Mouse (Mus musculus) thymus, adult 18-20 months (tissue): ENCODE results near the gene Olfr1338.
"Not testable (repeated sequence)": the region's sequence is repeated elsewhere in the genome, so short reads cannot be mapped to it uniquely, and the experiment has no call there.

Experiments used
- DNase-seq, 2 experiments: peaks; one replicate each; pipeline ENCODE4 v3.0.0; 2022; ENCODE audit warnings: mixed read lengths in 2 of 2

Gene Olfr1338

DNA sequence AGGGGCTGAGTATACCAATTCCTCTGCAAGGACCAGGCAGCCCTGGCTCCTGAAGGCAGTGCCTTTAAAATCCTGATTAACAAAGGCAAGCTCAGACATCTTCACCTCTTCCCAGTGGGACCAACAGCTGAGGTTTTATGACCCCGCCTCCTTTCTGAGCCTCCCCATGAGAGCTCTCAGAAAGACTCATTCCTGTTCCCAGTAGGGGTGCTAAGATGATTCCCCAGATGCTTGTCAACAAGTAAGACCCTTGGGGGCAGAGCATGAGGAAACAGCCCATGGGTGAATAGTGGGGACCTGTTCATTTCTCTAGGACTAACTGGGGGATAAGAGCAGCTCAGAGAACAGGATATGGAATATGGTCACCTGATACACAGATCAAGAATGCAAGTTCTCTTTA is at the start of gene Olfr1338:
Gene Olfr1338 (minus strand): TSS at position 101 of the 400 bp plus-strand sequence.
- DNase-seq, result no peak

DNA sequence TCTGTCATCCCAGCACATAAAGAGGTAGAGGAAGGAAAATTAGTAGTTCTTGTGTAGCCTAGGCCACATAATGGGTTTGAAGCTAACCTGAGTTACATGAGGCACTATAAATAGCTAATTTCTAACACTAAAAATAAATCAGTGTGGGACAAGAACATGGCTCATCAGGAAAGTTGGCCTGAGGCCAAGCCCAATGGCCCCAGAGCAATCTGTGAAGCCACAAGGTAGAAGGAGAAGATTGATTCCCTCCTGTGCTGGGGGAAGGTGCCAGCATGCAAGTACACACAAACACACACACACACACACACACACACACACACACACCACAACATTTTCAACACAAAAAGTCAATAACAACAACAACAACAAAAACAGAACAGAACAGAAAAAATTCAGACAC is 34.3 kb upstream of the Olfr1338 start:
- not testable (repeated sequence) for DNase-seq

DNA sequence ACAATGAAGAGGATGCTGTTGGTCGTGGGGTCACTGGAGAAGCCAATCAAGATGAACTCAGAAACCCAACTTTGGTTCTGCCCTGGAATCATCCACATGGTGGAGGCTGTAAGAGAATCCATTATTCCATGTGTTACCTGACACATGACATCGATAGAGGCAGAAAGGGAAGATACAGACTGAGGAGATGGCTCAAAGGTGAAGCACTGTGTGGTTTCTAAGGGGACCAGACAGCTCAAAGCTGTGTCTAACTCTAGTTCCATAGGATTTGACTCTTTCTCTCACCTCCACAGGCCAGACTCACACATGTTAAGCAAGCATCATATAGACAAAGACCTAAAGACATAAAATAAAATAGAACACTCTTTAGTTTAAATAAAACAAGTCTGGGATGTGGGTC is 23.9 kb upstream of the Olfr1338 start, which contains the start of gene Olfr1337:
Gene Olfr1337 (minus strand): TSS at position 101 of the 400 bp plus-strand sequence.
- DNase-seq, result no peak

DNA sequence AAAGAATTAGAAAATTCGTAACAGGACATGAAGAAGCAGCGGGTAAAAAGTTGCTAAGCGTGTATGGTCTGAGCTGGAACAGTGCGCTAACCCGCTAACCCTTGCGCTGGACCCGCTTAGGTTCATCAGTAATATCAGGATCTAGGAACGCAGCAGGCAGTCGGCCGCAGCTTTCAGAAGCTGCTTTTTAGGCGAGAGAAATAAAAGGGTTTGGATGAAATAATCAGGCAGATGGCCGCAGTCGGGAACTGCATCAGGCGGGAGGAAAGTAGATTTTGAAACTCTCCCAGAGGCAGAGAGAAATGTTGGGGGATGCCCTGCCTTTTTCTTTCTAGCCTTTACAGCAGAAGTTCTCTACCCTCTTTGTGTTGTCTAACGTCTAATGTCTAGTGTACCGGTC is 16.7 kb downstream of the Olfr1338 start:
- DNase-seq, result no peak

DNA sequence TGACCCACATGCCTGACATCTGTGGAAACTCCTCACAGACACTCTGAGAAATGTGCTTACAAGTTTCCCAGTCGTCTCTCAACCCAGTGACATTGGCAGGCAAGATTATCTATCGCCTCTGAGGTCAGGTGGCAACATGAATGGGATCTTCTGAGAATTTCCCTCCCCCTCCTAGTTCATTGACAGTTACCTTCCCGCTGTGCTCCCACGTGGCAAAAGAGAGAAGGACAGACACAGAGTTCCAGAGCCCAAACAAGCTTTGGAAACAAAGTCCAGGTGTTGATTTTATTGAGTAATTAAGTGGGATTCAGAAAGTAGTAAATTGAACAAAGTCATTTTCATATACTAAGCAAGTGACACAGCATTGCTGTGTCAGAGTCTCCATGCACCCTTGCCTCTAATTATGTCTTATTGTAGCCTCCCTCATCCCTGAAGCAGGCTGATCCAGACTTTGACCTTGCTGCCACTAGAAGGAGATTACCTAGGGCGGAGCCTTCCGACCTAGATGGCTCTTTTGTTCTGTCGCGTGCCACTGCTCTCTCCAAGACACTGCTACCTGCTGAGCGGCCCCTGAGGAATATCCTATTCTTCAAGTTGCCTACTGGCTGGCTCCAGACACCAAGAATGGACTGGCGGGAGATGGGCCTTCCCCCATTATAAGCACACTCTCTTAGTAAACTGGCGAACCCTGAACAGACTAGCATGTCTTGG is 17.4 kb downstream of the Olfr1338 start:
- DNase-seq, result no peak

DNA sequence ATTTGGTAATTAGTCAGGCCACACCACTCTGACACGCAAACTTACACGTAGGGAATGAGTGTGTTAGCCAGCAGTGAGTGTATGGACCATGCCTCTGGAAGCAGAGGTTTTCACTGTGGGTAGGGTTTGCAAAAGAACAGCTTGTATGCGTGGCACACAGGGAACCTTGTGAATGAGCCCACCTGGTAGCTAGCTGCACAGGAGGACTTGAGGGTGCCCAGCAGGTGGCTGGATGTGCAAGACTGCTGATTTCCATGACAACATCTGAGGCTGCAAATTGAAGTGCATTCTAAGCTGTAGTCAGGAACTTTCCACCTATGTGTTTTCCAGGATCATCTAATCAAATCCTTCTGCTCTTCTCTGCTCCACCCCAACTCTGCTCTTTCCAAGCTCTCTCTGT is 19.0 kb downstream of the Olfr1338 start:
- no peak for DNase-seq

DNA sequence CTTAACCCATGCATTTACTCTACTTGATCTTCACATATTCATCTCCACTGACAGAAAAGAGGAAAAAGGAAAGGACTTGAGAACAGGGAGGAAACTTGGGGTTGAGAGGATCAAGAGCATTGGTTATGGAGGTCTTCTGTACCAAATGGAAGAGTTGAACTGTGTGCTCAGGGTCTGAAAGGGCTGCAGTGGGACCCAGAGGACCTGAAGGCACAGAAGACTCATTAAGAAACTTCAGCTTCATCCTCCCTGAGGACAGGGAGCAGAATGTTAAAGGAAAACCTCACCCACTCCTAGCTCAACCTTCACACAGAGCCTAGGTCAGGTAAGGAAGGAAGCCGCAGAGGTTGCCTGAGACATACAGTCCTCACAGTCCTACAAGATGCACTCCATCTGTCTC is 26.7 kb downstream of the Olfr1338 start, which contains the start of gene Olfr1339:
Gene Olfr1339 (plus strand): TSS at position 301 of the 400 bp plus-strand sequence.
- no peak for DNase-seq

DNA sequence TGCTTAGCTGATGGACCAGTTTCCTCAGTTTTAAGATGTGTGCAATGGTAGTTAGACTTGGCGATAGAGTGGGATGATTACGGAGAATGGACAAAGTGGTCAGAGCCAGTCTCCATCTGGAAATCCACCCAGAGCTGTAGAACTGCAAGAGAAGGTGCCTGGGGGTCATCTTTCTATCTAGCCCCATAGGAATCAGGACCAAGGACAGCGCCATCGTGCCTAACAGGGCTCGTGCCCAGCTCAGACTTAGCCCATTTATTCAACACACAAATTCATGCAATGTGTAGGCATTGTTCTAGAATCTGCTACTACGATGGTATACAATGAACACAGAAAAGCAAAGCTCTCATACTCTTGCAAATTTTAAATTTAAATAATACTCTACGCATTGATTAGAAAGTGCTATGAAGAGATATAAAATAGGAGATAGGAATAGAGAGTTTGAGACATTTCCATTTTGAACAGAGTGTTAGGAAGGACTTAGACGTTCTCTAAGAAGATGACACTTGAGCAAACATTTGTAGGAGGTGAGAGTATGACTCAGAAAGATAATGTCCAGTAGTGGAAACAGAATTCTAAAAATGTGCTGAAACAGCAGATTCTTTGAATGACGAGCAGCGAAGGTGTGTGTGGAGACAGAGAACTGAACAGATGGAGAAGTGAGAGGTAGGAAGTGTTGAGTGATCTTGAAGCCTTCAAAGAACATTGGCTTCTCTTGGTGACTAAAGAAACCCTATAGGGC is 36.6 kb downstream of the Olfr1338 start:
- no peak for DNase-seq

DNA sequence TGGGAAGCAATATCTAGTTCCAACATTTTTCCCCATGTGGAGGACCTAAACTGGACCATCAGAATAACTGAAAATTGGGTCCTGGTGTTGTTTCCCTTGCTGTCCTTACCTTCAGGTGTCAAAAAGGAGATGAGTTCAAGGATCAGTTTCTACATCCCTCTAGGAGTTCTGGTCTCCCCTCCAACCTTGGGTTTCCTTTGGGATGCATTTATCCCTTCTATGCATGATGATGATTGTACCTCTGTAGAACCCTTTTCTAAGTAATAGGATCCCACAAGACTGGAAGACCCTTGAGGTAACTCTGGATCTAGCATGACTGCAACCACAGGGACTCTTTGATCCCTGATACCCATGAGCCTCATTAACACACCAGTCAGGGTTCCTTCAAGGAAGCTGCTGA is 38.7 kb downstream of the Olfr1338 start, which contains the start of gene Olfr1340:
Gene Olfr1340 (plus strand): TSS at position 301 of the 400 bp plus-strand sequence.
- DNase-seq, result no peak

DNA sequence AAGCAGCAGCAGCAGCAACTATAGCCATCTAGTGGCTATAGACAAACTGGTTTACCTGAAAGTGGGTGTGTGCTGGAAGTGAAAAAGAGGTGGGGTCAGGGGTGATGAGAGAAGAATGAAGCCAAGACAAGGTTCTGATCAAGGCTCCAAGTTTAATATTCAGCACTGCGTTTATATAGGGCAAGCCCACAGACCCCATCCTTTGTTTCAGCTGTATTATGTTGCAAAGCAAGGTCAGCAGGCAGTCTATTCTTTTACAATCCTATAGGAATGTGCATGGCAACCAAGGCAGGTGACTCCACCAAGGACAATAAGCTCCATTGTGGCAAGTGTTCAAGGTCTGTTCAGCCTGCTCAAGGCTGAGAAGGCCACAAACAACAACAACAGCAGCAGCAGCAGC is 46.9 kb downstream of the Olfr1338 start:
- no peak for DNase-seq

DNA sequence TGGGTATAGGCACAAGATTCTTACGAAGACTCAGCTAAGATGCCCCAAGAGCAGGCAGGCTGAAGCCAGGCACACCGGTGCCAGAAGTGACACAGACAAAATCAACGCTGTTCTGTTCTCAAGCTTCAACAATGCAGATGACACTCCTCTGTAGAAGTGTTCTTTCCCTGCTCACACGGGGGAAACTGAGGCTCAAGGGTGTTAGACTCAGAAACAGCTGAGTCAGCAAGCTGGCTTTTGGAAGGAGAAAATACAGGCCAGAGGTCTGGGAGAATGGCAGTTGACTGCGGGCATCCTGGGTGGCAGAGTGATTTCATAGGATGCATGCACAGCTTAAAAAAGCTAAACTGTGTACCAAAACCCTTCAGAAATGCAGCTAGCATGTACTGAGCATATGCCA is 50.5 kb downstream of the Olfr1338 start:
- no peak for DNase-seq

DNA sequence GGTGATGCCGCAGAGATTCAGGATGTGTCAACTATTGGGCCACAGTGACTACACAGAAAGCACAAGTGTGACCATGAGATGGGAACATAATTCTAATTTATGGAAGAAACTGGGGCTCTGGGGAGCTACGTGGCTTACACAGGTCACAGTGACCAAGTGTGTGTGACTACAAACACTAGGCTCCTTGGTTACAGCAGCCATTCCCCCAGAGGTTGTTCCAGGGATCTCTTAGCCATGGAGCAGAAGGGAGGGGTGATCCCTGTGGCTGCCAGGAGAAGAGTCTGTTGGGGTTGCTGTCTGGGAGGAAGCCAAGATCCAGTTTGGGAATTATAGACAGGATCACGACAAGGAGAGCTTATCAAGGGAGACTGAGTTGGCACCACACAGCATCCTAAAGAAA is 55.3 kb downstream of the Olfr1338 start, which contains the start of gene Olfr1341:
Gene Olfr1341 (plus strand): TSS at position 301 of the 400 bp plus-strand sequence.
- no peak for DNase-seq
